Mouse (Mus musculus) thymus, postnatal 36 days (tissue): Measurements from ENCODE around the gene Tpmt.

Experiments used
- DNase-seq, 2 experiments: peaks; one replicate each; pipeline ENCODE4 v3.0.0; 2022; ENCODE audit warnings: mixed read lengths in 2 of 2

Gene Tpmt

DNA sequence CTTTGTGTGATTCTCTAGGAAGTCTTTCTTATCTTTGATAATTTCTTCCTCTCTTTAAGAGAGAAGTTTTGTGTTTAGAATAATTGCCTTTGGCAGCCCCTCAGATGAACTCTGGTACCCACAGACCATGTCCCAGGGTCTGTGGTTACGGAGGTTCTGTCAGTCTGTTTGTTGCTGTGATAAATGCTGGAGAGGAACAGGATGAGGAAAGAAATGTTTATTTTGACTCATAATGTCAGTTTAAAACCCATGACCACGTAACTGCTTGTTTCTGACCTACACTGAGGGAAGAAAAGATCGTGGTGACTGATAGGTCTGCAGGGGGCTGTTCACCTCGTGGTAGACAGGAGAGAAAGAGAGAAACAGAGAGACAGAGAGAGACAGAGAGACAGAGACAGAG is 68.6 kb downstream of the Tpmt start:
- DNase-seq: no peak

DNA sequence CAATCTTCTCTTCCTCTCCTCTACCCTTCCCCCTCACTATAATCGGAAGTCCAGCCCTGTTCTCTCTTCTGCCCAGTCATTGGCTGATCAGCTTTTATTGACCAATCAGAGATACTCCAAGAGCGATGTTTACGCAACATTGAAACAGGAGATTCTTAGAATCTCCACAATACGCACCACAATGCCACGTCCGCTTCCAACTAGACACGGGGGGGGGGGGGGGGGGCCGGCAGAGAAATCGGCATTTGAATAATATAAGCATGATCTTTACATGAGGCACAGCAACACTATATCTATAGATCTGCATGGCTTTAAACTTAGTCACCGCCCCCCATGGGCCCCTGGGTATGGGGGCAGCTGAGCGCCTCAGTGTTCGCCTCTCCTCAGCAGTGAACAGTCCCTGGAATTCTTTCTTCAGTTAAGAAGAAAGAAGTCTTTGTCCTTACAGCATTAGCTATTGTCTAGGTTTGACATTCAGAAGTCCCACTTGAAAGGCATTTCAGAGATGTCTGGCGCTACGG is 69.4 kb downstream of the Tpmt start:
- no peak for DNase-seq
